Mouse (Mus musculus): ENCODE results near the gene Zic2.

Zic2 gene

DNA sequence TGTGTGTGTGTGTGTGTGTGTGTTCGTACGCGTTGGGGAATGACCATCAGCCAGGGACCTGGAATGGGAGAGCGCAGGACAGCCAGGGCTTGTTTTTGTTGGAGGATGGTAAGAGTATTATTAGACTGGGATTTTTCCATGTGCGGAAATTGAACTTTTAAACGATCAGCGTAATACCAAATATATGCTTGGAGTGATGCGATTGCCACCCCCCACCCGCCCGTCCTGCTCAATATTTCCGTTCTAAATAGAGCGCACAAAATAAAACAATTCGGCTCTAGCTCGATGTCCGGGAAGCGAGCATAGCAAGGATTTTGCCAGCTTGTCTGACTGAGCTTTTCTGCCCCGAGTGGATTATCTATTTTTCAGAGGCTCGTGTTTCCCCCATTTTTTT lies 1.6 kb downstream of the Zic2 start:
- DNase-seq (ENCODE audit: low spot score in 2 of 2), result no peak

DNA sequence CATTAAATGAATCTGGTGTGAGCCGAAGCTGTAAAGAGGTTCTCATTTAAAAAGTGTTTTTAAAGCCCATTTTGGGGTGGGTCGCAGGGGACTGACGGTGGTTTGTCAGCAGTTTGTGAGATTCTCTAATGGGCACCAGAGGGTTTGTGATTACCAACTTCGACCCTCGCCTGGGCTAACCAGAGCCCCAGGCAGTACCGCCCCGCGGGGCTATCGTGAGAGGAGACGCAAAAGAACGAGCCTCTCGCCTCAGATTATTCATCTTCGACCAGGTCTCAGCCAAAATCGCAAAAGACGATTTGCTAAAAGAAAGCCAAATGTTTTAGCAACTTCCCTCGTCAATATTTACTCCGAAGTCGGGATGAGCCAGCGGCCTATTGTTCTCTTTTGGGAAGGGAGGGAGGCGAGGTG lies 2.0 kb downstream of the Zic2 start:
- DNase-seq (ENCODE audit: low spot score in 2 of 2), result no peak

DNA sequence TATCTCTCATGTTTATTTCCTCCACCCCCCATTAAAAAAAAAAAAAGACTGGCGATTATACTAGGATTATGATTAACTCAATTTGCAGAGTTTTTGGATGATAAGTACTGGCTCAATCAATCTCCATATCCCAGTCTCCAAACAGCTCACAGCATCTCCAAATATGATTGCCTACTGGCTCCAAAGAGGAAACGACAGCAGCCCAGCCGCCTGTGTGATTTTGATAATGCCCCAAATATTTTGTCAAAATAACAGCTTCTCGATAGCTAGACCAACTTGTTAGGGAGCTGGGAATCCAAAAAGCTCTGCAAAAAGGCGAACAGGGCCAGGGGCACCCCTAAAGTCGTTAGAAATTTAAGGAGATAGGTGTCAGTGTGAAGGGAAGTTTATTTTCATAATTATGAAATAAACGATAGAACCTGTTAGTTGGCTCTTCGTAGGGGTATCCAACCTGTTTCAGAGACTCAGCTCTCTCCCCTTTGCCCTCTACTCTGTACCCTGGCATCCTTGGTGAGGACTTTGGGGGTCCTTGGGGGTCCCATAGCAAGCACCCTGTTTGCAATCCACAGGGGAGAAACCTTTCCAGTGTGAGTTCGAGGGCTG lies 2.8 kb downstream of the Zic2 start:
- DNase-seq (ENCODE audit: low spot score in 2 of 2), result no peak

DNA sequence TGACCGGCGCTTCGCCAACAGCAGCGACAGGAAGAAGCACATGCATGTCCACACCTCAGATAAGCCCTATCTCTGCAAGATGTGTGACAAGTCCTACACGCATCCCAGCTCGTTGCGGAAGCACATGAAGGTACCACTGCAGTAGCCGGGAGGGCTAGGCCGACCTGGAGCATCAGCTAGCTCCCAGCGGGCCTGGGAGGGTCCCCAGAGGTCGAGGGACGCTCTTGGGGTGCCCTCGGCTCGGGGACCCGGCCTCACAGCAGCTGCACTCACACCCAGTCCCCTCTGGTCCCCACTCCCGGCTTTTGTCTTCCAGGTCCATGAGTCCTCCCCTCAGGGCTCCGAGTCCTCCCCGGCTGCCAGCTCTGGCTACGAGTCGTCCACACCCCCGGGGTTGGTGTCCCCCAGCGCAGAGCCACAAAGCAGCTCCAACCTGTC lies 3.4 kb downstream of the Zic2 start:
- no peak for DNase-seq (ENCODE audit: low spot score in 2 of 2)

DNA sequence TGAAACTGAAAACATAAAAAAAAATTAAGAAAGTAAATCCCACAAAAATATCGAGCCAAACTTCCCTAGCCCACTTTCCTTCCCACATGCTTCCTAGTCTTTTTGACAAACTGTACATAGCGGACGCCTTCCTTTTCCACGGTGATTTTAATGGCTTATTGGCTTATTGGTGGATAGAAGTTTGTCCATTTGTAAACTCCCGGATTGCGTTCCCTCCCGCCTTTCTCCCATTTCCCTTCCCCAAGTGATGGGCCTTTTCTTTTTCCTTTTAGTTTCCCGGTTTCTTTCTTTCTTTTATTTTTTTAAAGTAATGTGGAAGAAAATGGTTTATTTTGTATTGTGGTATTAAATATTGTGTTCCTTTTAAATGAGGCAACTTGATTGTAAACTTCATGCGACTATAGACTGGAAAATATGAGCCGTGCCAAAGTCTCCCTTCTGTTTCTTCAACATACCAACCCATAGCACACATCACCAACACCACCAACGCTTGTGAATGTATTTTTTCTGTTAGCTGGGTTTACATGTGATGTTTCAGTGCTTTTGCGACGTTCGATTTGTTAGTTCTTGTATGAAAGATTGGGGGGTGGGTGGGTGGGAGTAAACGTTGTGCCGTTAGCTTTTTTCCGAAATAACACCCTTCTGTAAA lies 4.3 kb downstream of the Zic2 start:
- no peak for DNase-seq (ENCODE audit: low spot score in 2 of 2)

DNA sequence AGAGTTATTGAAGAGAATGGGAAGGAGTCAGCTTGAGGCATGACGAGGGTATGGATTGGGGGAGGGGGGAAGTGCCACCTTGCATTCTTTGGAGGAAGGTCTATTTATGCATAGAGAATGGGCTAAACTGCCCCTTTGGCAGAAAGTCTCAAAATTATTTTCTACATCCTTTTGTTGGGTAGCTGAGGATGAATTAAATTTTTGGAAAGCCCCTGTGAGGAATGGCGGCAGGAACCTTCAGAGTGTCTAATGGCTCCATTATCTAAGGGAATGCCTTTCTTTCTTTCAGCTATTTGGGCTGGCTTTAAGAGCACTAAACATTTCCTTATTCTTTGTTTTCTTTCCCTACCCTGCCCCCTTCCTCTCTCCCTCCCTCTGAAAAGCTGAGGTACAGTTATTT lies 5.1 kb downstream of the Zic2 start:
- DNase-seq (ENCODE audit: low spot score in 2 of 2), result no peak

DNA sequence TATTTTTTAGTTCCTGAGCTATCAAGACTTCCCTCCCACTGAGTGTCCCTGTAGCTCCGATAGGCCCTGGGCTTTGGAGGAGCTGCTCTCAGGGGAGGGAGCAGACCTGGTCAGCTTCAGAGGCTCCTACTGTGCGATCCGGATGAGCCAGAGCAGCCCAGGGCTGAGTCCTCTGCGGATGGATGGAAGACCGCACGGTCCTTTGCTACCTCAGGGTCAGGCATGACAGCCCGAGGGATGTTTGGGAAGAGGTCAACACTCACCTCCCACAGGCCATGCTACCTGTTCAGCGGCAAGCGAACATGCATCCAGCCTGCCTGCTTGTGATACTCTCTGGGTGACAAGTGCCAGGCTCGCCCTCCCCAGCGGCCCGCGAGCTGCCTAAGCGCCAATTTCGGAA lies 5.9 kb downstream of the Zic2 start:
- DNase-seq (ENCODE audit: low spot score in 2 of 2), result no peak

DNA sequence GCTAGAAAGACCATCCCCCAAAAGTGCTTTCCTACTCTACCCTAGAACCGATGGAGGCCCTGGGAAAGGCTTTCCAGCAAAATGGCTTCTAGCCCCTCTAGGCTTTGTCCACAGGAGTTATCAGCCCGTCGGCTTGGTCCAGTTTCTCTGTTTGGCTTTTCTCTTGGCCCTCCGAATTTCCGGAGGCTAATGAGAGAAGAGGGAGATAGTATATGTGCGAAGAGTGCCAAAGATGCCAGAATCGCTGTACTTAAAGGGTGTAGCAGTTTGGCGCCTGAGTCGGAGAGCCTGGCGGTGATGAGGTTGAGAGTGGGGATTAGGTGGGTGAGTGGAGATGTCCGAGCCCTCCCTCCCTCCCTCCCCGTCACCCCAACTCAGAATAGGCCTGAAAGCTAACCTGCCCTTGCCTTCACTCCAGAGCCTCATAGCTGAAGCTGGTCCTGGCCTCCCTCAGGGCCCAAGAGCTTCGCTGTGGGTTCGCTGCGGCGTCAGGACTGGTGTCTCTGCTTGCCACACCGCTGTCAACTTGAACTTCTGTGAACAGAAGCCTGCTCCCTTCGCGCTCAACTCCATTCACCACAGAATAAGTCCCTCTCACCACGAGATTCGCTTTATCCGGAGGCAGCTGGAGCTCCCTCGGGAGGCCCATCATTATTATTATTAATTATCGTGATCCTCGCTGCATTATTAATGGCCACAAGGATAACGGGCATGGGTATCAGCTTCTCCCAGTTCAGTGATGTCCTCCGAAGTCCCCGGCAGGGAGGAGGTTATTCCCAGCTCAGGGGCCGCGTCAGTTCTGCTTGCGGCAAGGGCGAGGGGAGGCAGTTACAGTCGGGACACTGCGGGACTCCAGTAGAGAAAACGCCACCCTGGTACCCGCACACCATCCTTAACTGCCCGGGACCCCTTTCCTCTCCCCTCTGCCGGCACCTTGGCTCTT lies 7.1 kb downstream of the Zic2 start:
- DNase-seq (ENCODE audit: low spot score in 2 of 2), result no peak

DNA sequence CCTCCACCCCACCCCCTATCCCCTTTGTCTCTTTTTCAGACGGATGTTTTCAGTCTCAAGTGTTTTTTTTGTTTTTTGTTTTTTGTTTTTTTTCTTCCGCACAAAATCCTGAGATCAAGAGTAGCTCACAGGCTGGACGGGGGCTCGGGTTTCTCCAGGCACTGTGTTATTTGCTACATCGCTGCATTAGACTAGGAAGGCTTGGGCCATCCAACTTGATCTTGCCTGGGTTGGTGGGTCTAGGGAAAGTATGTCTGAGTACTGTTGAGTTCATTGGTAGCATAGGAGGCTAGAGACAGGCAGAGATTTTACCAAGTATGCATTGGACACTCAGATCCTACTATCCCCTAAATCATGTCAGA lies 7.8 kb downstream of the Zic2 start:
- no peak for DNase-seq (ENCODE audit: low spot score in 2 of 2)

DNA sequence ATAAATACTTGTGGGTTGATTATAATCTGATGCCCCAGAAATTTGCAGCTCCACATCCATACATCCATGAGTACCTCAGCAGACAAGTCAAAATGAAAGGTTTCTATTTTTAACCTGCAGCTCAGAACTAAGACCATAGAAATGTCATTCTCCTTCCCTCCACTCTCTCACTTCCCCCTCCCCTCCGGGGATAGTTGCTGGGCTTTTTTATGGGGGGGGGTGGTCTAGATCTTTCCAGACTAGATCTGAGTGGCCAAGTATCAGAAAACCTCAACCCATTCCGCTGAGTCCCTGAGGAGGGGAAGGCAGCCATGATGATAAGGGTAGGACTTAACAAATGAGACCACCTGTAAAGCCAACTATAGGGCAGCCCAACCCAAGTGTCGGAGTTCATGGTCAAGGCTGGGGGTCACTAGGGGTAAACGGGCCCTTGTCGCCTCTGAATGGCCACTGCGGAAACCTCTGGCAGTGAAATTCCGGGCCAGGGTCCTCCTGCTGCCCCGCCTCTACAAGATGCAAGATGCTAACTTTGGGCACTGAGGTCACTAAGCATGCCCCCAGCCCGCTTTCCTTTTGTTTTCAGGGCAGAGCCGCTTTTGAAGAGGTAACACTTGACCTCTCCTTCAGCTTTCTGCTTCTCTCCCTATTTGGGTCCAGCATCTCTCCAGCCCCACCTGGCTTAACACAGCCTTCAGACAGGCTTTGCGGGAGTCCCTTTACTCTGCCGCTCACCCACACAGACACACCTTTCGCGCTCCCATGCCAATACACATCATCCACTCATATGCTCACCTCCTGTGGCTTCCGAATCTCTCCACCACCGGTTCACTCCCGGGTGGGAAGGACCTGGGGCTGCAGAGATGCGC lies 8.6 kb downstream of the Zic2 start:
- DNase-seq (ENCODE audit: low spot score in 2 of 2), result no peak

DNA sequence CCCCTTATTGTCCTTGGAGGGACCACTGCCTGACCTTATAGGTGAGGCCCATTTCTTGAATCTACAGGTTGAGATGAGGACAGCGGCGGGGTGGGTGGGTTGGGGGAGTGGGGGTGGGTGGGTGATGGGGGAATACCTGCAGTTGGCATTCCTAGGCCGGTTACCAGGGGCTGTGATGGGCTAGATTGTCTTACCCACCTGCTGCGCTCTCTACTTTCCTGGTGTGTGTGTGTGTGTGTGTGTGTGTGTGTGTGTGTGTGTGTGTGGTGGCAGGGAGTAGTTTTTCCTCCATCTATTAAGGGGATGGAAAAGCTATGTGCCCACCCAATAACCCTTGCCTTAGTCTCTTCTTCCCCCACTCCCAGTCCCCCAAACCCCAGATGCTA lies 9.2 kb downstream of the Zic2 start:
- no peak for DNase-seq (ENCODE audit: low spot score in 2 of 2)

DNA sequence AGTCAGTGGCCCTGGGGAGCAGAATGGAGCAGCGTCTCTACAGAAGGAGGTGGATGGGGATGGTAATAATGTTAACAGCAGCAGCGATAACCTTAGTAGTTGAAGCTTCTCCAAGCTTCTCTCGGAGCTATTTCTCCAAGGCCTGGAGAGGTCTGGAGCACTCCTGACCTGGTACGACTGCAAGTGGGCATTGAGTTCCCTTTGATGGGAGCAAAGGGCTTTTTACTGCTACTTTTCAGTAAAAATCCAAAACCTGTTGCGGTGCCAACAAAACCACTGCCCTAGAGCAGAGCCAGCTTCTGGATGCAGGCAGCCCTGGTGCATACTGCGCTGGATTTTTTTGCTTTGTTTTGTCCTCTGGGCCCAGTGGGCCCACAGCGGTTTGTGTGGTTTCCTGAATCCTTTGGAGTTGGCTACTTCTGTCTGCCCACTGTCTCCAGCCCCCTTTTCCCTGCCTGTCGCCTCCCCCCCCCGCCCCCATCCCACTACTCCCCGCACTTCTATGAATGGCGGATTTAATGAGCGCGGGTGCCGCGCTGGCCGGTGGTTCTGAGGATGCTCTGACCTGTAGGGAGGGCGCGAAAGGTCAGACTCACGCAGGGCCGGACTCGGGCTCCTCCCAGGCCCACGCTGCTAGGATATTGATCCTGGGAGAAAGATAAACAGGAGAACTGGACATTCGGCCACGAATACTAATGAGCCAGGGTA lies 9.8 kb downstream of the Zic2 start:
- no peak for DNase-seq (ENCODE audit: low spot score in 2 of 2)

DNA sequence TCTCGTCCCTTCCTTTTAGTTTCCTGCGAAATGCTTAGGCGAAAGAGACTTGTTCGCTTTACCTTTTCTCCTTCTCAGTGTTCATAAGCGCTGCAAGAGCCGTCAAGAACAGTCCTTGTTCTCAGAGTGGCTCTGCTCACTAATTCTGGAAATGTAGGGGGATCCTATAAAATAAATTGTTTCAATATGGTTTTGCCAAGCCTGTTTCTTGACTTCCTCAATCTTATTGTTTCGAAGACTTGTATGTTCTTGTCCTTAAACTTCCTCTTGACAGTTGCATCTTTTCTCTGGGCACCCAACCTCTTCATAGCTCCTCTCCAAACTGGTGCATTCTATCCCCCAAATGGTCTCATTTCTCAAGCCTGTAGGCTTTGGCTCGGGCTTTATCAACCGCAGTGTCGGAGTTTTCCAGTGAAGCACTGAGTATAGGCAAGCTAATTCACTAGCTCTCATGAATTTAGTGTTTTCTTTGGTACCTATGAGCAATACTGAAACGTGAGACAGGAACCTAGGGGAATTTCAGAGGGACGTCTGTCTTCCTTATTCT lies 10.5 kb downstream of the Zic2 start:
- no peak for DNase-seq (ENCODE audit: low spot score in 2 of 2)

DNA sequence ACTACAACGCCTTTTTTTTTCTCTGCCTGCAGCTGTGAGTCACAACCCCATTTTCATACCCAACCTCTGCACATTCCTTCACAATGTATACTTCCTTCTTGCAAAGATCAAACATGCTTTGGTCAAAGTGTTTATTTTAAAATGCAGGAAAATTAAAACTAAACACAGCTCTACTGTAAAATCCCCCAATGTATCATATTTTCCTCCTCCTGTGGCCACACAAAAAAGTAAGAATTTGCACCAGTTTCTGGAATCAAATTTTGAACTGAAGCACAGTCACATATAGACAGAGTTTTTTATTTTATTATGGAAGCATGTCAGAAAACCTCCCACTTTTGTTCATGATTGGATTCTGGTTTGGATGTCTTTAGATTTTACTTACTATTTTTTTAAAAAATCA lies 11.4 kb downstream of the Zic2 start:
- DNase-seq (ENCODE audit: low spot score in 2 of 2), result no peak

DNA sequence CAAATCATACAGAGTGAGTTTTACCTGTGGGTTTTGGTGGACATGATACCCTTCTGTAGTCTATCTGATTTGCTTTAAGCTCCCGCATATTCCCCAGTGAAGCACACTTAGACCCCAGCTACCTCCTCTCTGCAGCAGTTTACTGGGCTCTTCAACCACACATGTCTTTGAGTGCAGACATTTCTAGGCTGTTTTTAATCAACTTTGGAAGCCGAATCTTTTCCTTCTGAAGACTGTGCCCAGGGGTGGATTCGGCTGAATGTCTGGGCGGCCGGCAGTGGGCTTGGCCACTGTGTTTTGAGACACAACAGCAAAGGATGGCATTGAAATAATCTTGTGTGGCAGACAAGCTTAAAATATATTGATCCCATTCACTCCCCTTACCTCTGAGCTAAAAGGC lies 12.1 kb downstream of the Zic2 start:
- DNase-seq (ENCODE audit: low spot score in 2 of 2), result no peak

DNA sequence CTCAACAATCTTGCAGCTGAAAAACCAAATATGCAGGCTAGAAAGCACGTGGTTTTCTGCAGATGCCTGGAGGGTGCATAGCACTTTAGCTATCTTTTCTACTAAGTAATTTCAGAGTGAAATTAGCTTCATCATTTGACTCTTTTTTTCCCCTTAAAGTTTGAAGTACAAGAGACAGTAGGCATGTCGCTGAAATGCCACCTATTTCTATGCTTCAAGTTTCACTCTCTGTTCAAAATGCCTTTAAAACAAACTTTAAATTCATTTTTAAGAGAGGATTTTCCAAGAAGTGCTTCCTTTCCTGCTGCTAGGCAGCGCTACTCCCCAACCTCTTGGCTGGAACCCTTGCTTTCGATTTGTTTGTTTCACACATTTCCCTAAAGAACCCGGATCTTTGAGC lies 13.8 kb downstream of the Zic2 start:
- no peak for DNase-seq (ENCODE audit: low spot score in 2 of 2)

DNA sequence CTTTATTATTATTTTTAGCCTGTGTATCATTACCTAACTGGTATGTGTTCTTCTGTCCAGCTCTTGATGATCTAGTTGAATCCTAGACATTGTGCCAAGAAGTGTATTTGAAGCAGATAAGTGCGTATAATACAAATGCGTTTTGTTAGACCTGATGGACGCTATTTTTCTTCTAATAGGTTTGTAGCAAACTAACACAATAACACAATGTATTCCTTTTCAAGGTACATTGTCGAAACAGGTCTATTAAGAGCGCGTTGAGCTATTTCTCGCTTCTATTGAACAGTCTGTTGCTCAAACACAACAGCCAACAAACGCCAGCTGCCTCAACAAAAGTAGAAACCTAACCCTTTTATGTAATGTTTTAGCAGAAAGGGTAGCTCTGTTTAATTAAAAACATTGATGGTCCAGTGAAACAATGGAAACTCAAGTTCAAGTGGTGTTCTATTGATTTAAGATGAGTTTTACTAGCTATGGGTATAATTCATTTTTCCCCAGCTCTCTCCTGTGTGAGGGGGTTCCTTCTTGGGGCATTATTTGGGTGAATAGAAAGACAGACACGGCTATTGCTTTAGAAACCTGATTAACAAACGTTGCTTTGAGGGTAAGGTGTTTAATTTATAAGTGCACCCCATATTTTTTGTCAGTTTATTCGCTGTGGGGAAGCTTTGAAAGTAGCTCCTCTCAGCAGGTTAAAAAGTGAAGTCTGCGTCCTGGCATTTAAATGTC lies 14.6 kb downstream of the Zic2 start:
- DNase-seq (ENCODE audit: low spot score in 2 of 2), result no peak

DNA sequence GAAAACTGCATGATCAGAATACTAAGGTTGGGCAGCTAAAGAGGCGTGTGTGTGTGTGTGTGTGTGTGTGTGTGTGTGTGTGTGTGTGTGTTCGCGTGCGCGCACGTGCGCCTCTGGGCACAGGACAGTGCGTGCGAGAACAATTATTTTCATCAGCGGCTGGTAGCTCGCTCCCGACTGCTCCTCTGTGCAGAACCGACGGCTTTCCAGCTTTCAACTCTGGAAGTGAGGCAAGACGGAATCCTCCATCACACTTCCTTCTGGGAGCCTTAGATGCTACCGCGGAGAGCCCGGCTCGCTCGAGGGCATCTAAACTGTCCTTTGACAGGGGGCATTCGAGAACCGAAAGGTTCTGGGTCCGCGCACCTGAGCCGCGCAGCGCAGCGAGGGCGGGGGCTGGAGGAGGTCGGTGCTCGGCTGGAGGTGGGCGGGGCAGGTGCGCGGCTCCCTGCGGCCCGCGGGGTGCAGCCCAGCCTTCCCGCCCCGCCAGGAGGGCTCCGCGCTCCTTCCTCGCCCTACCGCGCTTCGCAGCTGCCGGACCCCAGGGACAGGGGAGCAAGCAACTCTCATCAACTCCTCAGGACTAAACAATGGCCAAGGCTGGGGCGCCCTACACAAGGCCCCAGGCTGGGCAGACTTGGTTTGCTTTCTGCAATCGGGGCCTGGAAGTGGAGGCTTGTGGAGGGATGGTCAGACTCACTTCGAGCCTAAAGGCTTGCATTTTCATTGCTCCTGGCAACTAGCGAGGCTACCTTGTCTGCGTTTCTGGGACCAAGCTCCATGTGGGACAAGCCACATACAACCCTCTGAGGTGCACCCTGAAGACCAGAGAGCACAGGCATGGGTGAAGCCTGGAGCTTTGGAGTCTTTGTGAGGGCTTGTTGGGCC lies 15.4 kb downstream of the Zic2 start, which contains the start of gene Gm10837:
Gene Gm10837, plus strand, starts transcription at position 146 of the 888 bp plus-strand sequence.
- DNase-seq (ENCODE audit: low spot score in 2 of 2), result no peak

DNA sequence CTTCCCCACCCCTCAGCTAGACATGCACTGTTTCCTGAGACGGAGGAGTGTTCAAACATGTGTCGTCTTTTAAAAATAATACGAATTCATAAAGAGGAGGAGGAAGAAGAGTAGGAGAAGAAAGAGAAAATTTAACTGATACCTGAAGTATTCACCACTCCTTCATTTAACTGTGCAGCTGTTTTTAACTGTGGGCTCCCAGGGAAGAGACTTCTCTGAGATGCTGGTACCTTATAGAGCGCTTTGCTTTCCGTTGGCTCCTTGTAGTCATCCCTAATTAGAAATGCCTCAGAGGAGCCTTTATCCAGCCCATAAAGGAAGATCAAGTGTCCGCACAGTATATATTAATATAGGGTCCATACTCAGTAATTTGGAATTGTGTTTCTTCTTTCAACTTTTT lies 16.3 kb downstream of the Zic2 start:
- no peak for DNase-seq (ENCODE audit: low spot score in 2 of 2)

All from right cerebral cortex, postnatal 10 days (tissue).